Mouse (Mus musculus) brain, embryonic 18.5 days (tissue): Measurements from ENCODE around the gene Iqsec1.

Experiments
- DNase-seq: peaks from one replicate; pipeline ENCODE4 v3.0.0-alpha.2; 2012; ENCODE audit warnings: low read depth, low spot score

Gene Iqsec1

DNA sequence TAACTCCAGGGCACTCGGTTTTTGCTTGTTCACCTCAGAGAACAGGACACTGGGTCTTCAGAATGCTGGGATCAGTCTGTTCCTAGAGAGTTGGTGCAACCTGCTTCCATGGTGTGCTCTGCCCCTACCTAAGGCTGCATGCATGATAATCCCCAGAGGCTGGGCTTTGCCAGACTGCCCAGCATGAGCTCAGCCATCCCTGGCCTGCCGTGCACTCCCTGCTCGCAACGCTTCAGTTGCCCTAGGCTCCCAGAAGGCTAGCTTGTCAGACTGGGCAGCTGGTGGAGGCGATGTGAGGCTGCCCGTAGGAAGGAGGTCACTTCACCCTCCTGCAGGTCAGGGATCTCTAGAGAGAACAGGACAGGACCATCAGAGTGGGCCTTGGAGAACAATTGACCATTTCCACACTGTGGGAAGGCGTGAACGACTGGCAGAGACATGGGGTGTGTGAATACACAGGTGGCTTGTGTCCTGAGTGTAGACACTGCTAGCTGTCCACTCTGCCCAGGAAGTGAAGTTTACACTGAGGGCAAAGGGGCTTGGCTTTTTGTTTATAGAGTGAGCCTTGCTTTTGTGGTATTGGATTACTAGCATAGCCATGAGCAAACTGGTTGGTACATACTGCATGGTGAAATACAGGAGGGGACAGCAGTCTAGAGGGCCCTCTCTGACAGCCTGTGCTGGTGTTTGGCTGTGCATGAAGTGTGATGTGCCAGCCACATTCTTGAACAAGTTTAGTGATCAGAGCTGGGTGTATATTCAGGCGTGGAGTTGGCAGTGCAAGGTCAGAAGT is 367.5 kb downstream of the Iqsec1 start:
- DNase-seq, result no peak

DNA sequence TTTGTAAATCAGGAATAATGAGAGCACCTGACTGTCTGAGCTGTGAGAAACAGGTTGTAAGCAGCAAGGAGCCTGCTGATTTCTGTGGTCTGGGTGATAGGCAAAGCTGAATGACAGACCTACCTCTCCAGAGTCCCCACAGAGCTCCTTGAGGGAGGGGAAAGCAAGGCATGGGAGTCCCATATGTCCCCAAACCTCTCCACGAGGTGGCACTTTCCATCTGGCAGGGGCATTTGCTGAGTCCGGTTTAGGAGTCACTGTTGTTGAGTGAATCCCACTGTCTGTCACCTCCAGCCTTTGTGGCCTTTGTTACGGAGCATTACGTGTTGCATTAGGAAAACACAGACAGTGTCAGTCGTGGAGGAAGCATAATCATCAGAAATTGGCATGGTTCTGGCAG is 368.5 kb downstream of the Iqsec1 start:
- no peak for DNase-seq

DNA sequence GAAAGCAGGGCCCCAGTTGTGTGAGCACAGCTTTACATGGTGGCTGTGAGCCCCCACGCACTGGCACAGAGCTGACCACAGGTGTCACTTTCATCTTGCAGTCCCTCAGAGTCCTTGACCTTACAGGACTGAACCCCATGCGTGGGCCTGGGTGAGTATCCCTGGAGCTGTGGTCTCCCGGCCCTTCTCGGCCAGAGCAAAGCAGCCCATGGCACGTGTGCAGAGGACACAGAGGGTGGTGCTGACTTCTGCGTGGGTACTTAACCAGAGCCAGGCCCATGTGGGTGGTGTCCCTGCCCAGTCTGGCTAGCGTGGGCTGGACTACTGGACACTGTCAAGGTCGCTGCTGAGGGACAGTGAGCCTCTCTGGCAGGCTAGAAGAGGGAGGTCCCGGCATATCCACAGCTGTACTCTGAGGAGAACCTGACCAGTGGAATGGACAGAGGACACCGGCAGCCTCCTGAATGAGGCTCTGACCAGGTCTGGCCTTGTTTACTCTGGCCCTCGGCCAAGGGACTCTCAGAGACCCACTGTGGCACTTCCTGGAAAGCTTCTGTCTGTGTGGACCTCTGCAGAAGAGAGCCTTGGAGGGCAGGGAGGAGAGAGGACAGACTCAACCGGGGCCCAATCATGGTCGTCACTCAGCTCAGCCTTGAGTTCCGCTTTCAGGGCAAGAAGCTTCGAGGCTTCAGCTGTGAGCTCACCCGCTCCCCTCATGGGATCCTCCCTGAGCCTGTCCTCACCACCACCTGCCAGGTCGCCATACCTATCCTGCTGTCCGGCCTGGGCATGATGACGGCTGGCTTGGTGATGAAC is 369.5 kb downstream of the Iqsec1 start:
- DNase-seq, result no peak

GRCm38 (mm10) chr6:90618274-90618673 is 370.2 kb downstream of the Iqsec1 start:
- no peak for DNase-seq

DNA sequence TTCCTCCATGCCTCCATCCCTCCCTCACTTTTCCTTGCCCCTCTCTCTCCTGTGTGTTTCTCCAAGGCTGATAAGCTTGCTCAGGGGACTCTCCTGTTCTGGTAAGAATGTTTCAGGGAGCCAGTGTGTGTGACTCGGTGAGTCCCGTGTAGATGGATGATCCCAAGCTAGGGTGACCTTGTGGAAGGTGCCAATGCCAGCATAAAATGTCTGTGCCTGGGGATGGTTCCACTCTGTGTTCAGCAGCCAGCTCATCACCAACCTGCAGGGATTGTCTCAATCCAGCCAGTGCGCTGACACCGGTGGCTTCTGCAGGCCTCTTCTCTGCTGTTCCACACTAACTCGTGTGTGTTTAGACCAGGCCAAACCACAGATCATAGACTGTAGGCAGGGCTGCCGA is 372.0 kb downstream of the Iqsec1 start:
- DNase-seq, result no peak

DNA sequence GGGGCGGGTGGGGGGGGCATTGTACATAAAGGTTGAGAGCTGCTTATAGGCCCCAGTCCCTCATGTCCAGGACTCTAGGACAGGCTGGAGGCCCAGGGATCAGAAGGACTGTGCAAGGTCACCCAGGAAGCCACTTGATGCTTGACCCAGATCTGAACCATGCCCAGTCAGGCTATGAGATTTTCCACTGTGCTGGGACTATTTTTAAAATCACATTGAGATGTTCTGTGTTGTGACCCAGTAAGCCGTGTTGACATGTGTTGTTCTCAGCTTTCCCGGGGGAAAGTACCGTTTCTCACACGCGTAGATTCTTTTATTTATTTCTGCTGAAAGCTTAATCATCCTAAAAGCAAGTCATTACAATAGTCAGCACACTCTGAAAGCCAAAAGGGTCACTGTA is 372.5 kb downstream of the Iqsec1 start:
- DNase-seq, result no peak

GRCm38 (mm10) chr6:90615362-90615761 is 373.1 kb downstream of the Iqsec1 start:
- DNase-seq, result no peak

DNA sequence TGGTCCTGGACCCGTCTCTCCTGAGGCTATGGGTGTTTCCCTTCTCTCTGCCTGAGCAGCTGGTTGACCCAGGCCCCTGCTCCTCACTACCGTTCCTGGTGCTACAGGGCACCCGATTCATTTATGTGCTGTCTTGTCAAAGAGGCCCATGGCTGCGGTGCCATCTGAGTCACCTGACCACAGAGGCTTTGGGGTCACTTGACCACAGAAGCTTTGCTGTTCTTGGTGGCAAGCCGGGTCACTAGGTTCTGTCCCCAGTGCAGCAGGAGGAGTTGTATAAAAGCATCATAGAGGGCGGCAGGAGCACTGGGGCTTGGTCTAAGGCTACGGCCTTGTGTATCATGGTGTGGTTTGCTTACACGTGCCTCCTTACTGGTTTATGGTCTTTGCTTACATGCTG is 375.2 kb downstream of the Iqsec1 start:
- DNase-seq, result no peak

DNA sequence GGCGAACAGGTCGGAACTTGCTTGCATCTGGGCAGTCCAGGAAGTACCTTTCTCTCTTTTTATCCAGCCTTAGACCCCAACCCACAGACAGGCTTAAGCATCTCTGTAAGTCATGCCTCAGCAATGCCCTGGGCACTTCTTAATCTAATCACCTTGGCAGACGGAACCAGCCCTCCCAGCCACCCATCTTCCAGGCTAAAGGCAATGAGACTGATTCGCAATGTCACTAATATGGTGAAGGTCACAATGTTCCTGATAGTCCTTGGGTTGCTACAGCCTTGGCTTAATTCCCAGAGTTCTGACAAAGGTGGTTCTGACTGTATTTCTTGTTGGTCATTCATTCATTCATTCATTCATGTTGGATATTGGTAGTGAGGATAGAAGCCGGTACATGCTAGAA is 378.2 kb downstream of the Iqsec1 start:
- DNase-seq, result no peak

DNA sequence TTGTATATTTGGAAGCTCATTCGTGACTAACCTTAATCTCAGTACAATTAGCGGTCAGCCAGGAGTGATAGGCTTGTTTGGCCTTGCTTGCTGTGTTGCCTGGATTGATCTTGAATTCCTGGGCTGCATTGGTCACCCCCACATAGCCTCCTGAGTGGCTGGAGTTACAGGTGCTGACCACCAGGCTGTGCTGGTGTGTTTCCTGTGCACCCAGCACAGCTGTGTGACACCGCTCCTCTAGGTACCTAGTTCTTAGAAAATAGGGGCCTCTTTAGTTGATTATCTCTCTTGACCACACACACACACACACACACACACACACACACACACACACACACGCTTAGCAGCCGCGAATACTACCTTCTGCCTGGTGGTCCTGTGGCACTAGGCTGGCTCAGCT is 380.3 kb downstream of the Iqsec1 start:
- DNase-seq, result no peak

DNA sequence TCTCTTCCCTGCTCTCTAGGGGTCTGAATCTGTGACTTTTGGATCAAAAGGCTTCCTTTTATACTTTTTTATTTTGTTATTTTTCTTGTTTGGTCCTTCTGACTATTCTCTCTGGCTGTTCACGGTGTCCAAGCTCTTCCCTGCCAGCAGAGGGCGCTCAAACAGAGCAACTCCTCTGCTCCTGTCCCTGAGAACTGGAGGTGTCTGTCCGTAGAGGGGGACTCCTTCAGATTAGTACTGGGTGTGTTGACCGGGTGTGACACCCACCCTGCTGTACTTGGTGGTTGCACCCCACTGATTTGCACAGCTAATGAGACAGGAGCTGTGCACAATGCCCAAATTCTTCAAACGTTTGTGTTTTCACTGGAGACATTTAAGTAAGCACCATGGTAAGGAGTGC is 381.3 kb downstream of the Iqsec1 start:
- DNase-seq, result no peak

- DNase-seq, result peak; percentile 16
These were observed 381.9 kb downstream of the Iqsec1 start for GRCm38 (mm10) chr6:90606538-90606937.
